Mouse (Mus musculus) ES-E14 (cell line): ENCODE results near the gene Gm28053. TPM values are rescaled to one million over a fixed set of nuclear protein-coding genes. Genes with fewer than 3 reads are reported as not detected.
A peak's percentile ranks its signal among the peaks of the same experiment; 100 is the strongest.

Experiments used
- DNase-seq: peaks from one replicate; pipeline ENCODE4 v3.0.0-alpha.2; 2013; ENCODE audit warnings: low read depth, low spot score
- H3K27ac ChIP-seq: 2 replicates; pipeline ENCODE4 v1.5.1; 2012; ENCODE audit warnings: low read depth, mild to moderate bottlenecking, low read length, moderate library complexity, mixed read lengths; ENCODE audit not compliant: poor library complexity, insufficient read depth, severe bottlenecking
- H3K36me3 ChIP-seq: 2 replicates; pipeline ENCODE4 v1.6.1; 2012; ENCODE audit warnings: mild to moderate bottlenecking, low read length, moderate library complexity, mixed read lengths; ENCODE audit not compliant: control insufficient read depth, poor library complexity, insufficient read depth, severe bottlenecking
- H3K4me1 ChIP-seq, 2 experiments: fragments of 150-350 bp in 1 of 2; sonication (generic) in 1 of 2; 2 replicates each; pipeline ENCODE4 v1.6.1; 2012; ENCODE audit warnings: low read length in 2 of 2, mild to moderate bottlenecking in 1 of 2, mixed read lengths in 1 of 2; ENCODE audit not compliant: control insufficient read depth in 2 of 2, insufficient read depth in 2 of 2, poor library complexity in 1 of 2
- H3K4me3 ChIP-seq, 2 experiments: fragments of 150-350 bp in 1 of 2; sonication (generic) in 1 of 2; 2 replicates each; pipeline ENCODE4 v1.5.1; 2012; ENCODE audit warnings: low read length in 2 of 2, low read depth in 1 of 2, mild to moderate bottlenecking in 1 of 2, mixed read lengths in 1 of 2; ENCODE audit not compliant: insufficient read depth in 1 of 2, poor library complexity in 1 of 2, severe bottlenecking in 1 of 2
- H3K9ac ChIP-seq: 2 replicates; pipeline ENCODE4 v1.6.1; 2012; ENCODE audit warnings: low read depth, mild to moderate bottlenecking, low read length, mixed read lengths; ENCODE audit not compliant: poor library complexity, insufficient read depth, severe bottlenecking
- H3K9me3 ChIP-seq: fragments of 150-350 bp; sonication (generic); 2 replicates; pipeline ENCODE4 v1.6.1; 2012; ENCODE audit warnings: low read depth, mild to moderate bottlenecking, low read length; ENCODE audit not compliant: control insufficient read depth, insufficient read depth
- CHD2 ChIP-seq: IDR thresholded peaks from 2 replicates; pipeline ENCODE4 v1.6.1; 2014; ENCODE audit warnings: mild to moderate bottlenecking, low read depth, low read length, inconsistent platforms
- HCFC1 ChIP-seq: IDR thresholded peaks from 2 replicates; pipeline ENCODE4 v1.6.1; 2012; ENCODE audit warnings: low read length, inconsistent platforms, borderline replicate concordance; ENCODE audit not compliant: insufficient read depth
- MAFK ChIP-seq: IDR thresholded peaks from 2 replicates; pipeline ENCODE4 v1.6.1; 2014; ENCODE audit warnings: mild to moderate bottlenecking, low read depth, low read length, inconsistent platforms; ENCODE audit not compliant: insufficient read depth
- ZC3H11A ChIP-seq: IDR thresholded peaks from 2 replicates; pipeline ENCODE4 v1.6.1; 2012; ENCODE audit warnings: low read depth, mild to moderate bottlenecking, inconsistent platforms, low read length, borderline replicate concordance
- ZNF384 ChIP-seq: IDR thresholded peaks from 2 replicates; pipeline ENCODE4 v1.6.1; 2012; ENCODE audit warnings: low read depth, low read length, inconsistent platforms
- in situ Hi-C, 2 experiments: fragments of 600-800 bp; cut with MboI; formaldehyde crosslinking; loops; one replicate each; pipeline ENCODE4 v1.15.1; 2025; ENCODE audit warnings: low sequenced_read_pairs in 2 of 2, inconsistent platforms in 1 of 2; ENCODE audit not compliant: unreplicated experiment in 2 of 2
- total RNA-seq: library from RNA; depleted of rRNA; stranded (reverse); fragments of 300-350 nt; gene quantifications from 2 replicates; pipeline ENCODE4 v1.2.3, GENCODE M21; 2012; rRNA removed

Gene Gm28053
- not detected in 2 replicates for total RNA-seq

DNA sequence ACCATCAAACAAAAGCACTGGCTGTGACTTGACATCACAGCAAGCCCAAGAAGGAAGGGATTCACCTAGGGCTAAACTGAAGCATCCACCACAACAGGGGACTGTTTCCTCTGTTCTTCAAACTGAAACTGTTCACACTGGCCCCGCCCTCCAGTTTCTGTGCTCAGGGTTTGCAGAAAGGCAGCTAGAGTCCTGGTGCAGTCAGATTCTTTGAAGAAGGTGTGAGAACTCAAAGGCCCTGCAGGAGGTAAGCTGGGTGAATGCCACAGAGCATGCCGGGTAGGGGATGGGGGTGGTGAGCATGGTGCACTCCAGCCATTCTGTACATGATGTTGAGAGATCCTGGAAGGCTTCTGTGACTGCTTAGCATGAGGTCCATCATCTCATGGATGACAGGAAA lies at the start of gene Gm28053, which contains the start of gene Gimap7:
TSS of gene Gm28053 (plus strand) at position 153 of the 400 bp plus-strand sequence.
TSS of gene Gimap7 (plus strand) at position 167 of the 400 bp plus-strand sequence.
- no peak for TF ChIP-seq HCFC1
- no peak for TF ChIP-seq ZNF384
- no peak for TF ChIP-seq ZC3H11A
- TF ChIP-seq CHD2 = no peak
- no peak for TF ChIP-seq MAFK
- in situ Hi-C loops = no loop called here
- no peak within 1 kb of the TSS for H3K27ac ChIP-seq
- no peak within 1 kb of the TSS for H3K4me3 ChIP-seq
- H3K4me1 ChIP-seq = no peaks in the 10 kb centered on the region
- no peak for DNase-seq
- no peak within 1 kb of the TSS for H3K9ac ChIP-seq
- H3K36me3 ChIP-seq = no peaks in the 10 kb centered on the region
- no peaks in the 10 kb centered on the region for H3K9me3 ChIP-seq

DNA sequence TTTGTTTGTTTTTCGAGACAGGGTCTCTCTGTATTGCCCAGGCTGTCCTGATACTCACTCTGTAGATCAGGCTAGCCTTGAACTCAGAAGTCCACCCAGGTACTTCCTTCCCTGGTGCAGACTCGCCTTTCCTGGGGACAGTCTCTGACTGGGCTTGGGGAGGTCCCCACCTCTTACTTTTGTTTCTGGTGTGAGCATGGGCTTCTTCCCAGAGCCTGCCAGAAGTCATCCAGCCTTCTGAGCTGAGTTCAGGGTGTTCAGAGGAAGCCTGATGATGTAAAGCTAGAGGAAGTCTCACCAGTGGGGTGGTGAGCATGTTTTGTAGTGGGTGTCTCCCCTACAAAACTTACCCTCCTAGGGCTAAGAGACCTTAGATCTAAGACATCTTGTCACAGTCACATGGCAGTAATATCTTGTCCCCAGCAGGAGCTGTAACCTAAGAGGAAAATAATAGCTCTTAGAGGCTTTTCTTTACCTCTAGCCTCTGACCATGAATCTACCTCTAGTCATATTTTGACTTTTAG lies 48.9 kb upstream of the Gm28053 start:
- H3K36me3 ChIP-seq = no peaks in the 10 kb centered on the region
- H3K9me3 ChIP-seq = no peaks in the 10 kb centered on the region
- H3K27ac ChIP-seq = no peak overlapping the region
- H3K9ac ChIP-seq = no peak overlapping the region
- peaks cover 0 to 2% of the 10 kb centered on the region in 2 experiments; a peak in 1 of 4 replicates for H3K4me1 ChIP-seq
- no peak for DNase-seq
- no peak overlapping the region for H3K4me3 ChIP-seq
- TF ChIP-seq ZNF384 (no peak), ZC3H11A (no peak)
- in situ Hi-C loops = no loop called here

DNA sequence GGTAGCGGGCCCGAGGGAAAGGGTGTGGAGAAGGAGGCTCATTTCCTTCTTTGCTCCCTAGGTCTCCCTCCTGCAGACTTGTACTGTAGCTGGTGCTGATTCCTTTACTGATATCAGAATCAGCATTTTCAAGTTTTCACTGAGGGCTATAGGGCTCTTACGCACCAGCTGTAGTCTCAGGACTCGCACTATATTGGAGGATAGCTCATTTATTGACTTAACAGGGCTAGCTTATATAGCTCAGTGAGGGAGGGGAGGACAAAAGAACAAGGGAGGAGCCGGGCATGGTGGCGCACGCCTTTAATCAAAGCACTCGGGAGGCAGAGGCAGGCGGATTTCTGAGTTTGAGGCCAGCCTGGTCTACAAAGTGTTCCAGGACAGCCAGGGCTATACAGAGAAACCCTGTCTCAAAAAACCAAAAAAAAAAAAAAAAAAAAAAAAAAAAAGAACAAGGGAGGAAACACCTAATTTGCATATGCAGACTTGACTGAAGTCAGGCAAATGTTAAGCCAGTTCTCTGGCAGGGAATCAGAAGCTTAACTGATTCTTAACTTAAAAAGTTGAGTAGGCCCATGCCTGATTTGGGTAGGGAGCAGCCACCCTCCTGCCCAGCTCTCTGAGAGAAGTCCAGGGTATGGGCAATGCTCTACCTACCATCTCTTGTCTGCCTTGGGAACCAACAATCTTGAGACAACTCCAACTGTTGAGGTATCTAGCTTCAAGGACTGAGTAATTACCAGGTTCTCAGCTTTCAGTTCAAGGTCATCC lies 43.9 kb upstream of the Gm28053 start:
- TF ChIP-seq CHD2 (no peak), HCFC1 (no peak), ZNF384 (peak; percentile 85)
- peak; percentile 12 for DNase-seq

DNA sequence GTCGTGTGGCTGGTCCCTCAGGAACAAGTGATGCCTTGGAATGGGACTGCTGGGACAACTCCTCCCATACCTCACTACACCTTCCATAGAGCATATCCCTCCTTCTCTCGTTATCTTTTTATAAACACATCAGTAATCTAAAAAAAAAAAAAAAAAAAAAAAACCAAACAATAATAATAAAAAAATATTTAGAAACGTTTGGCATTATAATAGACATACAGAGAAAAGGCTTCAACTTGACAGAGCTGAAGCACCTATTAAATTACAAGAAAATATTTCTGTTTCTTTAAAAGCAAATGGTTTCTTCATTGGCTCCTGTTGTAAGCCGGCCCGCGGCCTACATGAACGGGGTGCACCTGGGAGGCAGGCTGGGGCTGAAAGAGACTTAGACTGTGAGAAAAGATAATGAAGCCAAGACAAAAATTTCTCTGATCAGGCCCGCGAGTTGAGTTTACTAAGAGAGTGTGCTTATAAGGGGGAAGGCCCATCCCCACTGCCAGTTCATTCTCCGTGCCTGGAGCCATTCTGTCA lies 42.9 kb upstream of the Gm28053 start:
- H3K27ac ChIP-seq = peak overlapping the region; percentile 55
- TF ChIP-seq MAFK = no peak
- no peak for TF ChIP-seq HCFC1
- no peak for TF ChIP-seq ZNF384
- TF ChIP-seq ZC3H11A = no peak
- no peak for TF ChIP-seq CHD2
- DNase-seq = no peak
- in situ Hi-C loops = no loop called here
- no peaks in the 10 kb centered on the region for H3K36me3 ChIP-seq
- H3K4me3 ChIP-seq = peak overlapping the region in 1 of 2 experiments; percentile 69; a peak in 2 of 4 replicates
- H3K9ac ChIP-seq = no peak overlapping the region
- no peaks in the 10 kb centered on the region for H3K9me3 ChIP-seq
- H3K4me1 ChIP-seq = peaks cover 4 to 14% of the 10 kb centered on the region in 2 experiments

More for the DNA sequence above, 43.9 kb upstream of the Gm28053 start:
- peaks cover 4 to 14% of the 10 kb centered on the region in 2 experiments for H3K4me1 ChIP-seq
- H3K9ac ChIP-seq = no peak overlapping the region
- in situ Hi-C loops = no loop called here
- H3K27ac ChIP-seq = no peak overlapping the region
- no peak overlapping the region for H3K4me3 ChIP-seq
- H3K9me3 ChIP-seq = no peaks in the 10 kb centered on the region
- no peaks in the 10 kb centered on the region for H3K36me3 ChIP-seq
